Mouse (Mus musculus) neural tube, embryonic 15.5 days (tissue): Measurements from ENCODE around the gene Psmb10. TPM values are rescaled to one million over a fixed set of nuclear protein-coding genes. Genes with fewer than 3 reads are reported as not detected.

Experiments
- ATAC-seq: fragments of 200-750 bp; cut with Nextera tagmentation; 2 replicates; pipeline ENCODE4 v1.8.0; 2017; ENCODE audit warnings: mild to moderate bottlenecking, moderate TSS enrichment, moderate library complexity; ENCODE audit not compliant: low FRiP score
- H3K27ac ChIP-seq: fragments of 300-500 bp; sonication (generic); replicated peaks from 2 replicates; pipeline ENCODE4 v1.5.1; 2015; ENCODE audit warnings: mild to moderate bottlenecking, inconsistent platforms
- H3K27me3 ChIP-seq: fragments of 300-500 bp; sonication (generic); replicated peaks from 2 replicates; pipeline ENCODE4 v1.6.1; 2015; ENCODE audit warnings: inconsistent platforms
- H3K36me3 ChIP-seq: fragments of 300-500 bp; sonication (generic); 2 replicates; pipeline ENCODE4 v1.6.1; 2015; ENCODE audit warnings: inconsistent platforms
- H3K4me1 ChIP-seq: fragments of 300-500 bp; sonication (generic); 2 replicates; pipeline ENCODE4 v1.6.1; 2015; ENCODE audit warnings: inconsistent platforms
- H3K4me2 ChIP-seq: fragments of 300-500 bp; sonication (generic); 2 replicates; pipeline ENCODE4 v1.6.1; 2015; ENCODE audit warnings: inconsistent platforms, mild to moderate bottlenecking, moderate library complexity
- H3K4me3 ChIP-seq: fragments of 300-500 bp; sonication (generic); replicated peaks from 2 replicates; pipeline ENCODE4 v1.5.1; 2015; ENCODE audit warnings: mild to moderate bottlenecking, inconsistent platforms
- H3K9ac ChIP-seq: fragments of 300-500 bp; sonication (generic); replicated peaks from 2 replicates; pipeline ENCODE4 v1.6.1; 2015; ENCODE audit warnings: mild to moderate bottlenecking, inconsistent platforms
- H3K9me3 ChIP-seq: fragments of 300-500 bp; sonication (generic); replicated peaks from 2 replicates; pipeline ENCODE4 v1.6.1; 2016; ENCODE audit warnings: inconsistent platforms
- WGBS: fragments of 180-500 bp; shearing (Covaris S2); methylation state at CpG from one replicate; pipeline ENCODE4 v1.1.7; 2015; ENCODE audit warnings: mixed read lengths; 5-methylcytosine and 5-hydroxymethylcytosine counted together
- polyA plus RNA-seq: library from polyadenylated mRNA; unstranded; fragments of >200 nt; fragmentation: Nextera tagmentation; extraction: Ambion mirVana; gene quantifications from 2 replicates; pipeline ENCODE4 v1.2.1, GENCODE M21; 2015

Psmb10 gene
- polyA plus RNA-seq, 1 experiment from 2014 or later = 86.8 TPM

DNA sequence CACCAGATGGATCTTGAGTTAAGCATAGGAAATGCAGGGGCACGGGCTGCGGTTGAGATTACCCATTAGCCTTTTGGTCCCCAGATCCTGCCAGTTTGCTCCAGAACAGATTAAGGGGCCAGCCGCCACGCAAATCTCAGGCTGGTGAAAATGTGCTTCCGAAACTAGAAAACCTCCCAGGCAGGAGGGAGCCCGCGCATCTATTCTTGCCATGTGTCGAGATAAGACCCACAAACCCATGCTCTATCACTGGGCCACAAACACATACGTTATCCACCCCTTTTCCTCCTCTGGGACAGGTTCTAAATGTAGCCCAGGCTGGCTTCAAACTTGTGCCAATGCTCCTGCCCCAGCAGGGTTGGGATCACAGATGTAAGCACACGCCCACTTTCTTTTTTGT lies 23.3 kb upstream of the Psmb10 start:
- WGBS = 89% methylated on average over 10 of the region's 10 CpGs
- H3K4me3 ChIP-seq = no peak overlapping the region
- no peaks in the 10 kb centered on the region for H3K36me3 ChIP-seq
- no peaks in the 10 kb centered on the region for H3K9me3 ChIP-seq
- no peak overlapping the region for H3K9ac ChIP-seq
- ATAC-seq = no peak
- H3K27me3 ChIP-seq = peaks cover 22% of the 10 kb centered on the region
- H3K27ac ChIP-seq = no peak overlapping the region
- H3K4me1 ChIP-seq = peaks cover 20% of the 10 kb centered on the region
- H3K4me2 ChIP-seq = no peak overlapping the region

DNA sequence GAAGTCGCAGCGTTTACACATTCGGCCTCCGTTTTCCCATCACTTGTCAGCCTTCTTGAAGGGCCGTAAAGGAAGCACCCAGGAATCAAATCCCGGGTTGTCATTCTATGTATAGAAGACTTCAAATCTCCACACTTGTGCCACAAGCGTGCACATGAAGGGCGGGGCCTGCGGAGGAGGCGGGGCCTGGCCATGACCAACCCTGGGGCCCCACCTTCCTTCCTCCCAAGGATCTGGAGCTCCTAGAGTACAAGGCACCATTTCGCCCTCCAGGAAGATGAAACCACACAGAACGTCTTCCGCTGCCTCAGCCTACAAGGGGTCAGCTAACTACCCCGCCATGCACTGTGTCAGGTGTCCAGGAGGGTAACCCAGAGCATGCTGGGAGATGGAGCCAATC lies 22.9 kb upstream of the Psmb10 start:
- H3K9ac ChIP-seq = no peak overlapping the region
- 83% methylated on average over 14 of the region's 14 CpGs for WGBS
- H3K4me2 ChIP-seq = no peak overlapping the region
- no peak for ATAC-seq
- peaks cover 19% of the 10 kb centered on the region for H3K27me3 ChIP-seq
- H3K36me3 ChIP-seq = no peaks in the 10 kb centered on the region
- no peak overlapping the region for H3K4me3 ChIP-seq
- no peaks in the 10 kb centered on the region for H3K9me3 ChIP-seq
- H3K4me1 ChIP-seq = peaks cover 20% of the 10 kb centered on the region
- H3K27ac ChIP-seq = no peak overlapping the region

DNA sequence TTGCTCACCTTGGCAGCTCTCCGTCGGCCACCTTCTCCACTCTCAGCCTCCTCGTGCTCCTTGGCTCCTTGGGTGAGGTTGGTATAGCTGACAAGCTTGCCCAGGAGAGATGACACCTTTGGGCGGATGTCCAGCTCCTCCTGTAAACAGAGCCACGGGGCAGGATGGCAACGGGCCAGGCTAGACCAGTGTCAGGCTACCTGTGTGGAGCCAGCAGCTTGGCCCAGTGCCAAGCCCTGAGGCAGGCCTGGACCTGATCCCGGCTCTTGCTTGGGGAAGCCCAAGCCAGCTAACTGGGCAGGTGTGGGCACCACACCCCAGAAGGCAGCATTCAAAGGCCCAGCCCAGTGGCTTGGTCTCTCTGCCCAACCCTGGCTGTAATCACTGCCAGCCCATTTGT lies 21.1 kb upstream of the Psmb10 start:
- peaks cover 1% of the 10 kb centered on the region for H3K27me3 ChIP-seq
- no peak overlapping the region for H3K9ac ChIP-seq
- 0 out of 2 replicates have a peak, but pooled peaks cover 3% of the 10 kb centered on the region for H3K4me1 ChIP-seq
- no peak overlapping the region for H3K4me2 ChIP-seq
- no peak for ATAC-seq
- 85% methylated on average over 7 of the region's 7 CpGs for WGBS
- no peaks in the 10 kb centered on the region for H3K9me3 ChIP-seq
- H3K27ac ChIP-seq = no peak overlapping the region
- no peak overlapping the region for H3K4me3 ChIP-seq
- no peaks in the 10 kb centered on the region for H3K36me3 ChIP-seq

DNA sequence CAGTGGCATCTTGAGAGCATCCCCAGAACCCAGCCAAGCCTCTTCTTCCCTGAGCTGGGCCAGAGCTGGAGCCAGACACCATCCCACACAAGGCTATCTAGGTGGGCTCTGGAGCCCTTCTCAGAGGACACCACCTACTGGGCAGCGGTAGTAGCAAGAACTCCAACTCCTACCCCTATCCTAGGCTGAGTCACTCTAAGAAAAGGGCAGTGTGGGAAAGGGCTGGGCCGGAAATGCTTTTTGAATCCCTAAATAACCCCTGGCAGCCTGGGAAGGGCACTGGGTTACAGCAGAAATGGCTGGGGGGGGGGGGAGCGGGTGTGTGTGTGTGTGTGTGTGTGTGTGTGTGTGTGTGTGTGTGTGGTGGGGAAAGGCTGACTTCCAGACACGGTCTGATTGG lies 19.6 kb upstream of the Psmb10 start:
- Histone ChIP-seq H3K27me3 (no peaks in the 10 kb centered on the region), H3K4me3 (no peak overlapping the region), H3K27ac (no peak overlapping the region), H3K9ac (no peak overlapping the region), H3K4me1 (0 out of 2 replicates have a peak, but pooled peaks cover 3% of the 10 kb centered on the region), H3K9me3 (no peaks in the 10 kb centered on the region), H3K36me3 (no peaks in the 10 kb centered on the region), H3K4me2 (no peak overlapping the region)
- ATAC-seq = no peak
- WGBS = 78% methylated on average over 3 of the region's 4 CpGs

DNA sequence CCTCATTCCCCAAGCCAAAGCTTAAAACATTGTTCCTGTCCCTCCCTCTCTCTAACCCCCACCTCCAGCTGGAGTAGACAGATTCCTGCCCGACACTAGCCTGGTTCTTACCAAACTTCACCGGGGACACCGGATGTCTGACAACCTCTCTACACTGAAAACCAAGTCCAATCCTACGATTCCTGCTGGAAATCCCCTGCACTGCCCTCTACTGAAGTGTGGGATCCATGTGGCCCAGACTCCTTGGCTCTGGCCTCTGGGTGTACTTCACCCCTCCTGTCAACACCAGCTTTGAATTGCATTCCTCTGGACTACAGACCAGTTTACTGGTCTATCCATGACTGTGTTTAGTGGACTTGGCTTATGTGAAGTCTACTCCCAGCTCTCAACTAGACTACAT lies 18.3 kb upstream of the Psmb10 start:
- H3K36me3 ChIP-seq = no peaks in the 10 kb centered on the region
- no peak overlapping the region for H3K27ac ChIP-seq
- ATAC-seq = no peak
- 0 out of 2 replicates have a peak, but pooled peaks cover 4% of the 10 kb centered on the region for H3K4me1 ChIP-seq
- no peak overlapping the region for H3K4me3 ChIP-seq
- no peak overlapping the region for H3K4me2 ChIP-seq
- H3K9me3 ChIP-seq = no peaks in the 10 kb centered on the region
- H3K9ac ChIP-seq = no peak overlapping the region
- 92% methylated on average over 4 of the region's 4 CpGs for WGBS
- no peaks in the 10 kb centered on the region for H3K27me3 ChIP-seq

DNA sequence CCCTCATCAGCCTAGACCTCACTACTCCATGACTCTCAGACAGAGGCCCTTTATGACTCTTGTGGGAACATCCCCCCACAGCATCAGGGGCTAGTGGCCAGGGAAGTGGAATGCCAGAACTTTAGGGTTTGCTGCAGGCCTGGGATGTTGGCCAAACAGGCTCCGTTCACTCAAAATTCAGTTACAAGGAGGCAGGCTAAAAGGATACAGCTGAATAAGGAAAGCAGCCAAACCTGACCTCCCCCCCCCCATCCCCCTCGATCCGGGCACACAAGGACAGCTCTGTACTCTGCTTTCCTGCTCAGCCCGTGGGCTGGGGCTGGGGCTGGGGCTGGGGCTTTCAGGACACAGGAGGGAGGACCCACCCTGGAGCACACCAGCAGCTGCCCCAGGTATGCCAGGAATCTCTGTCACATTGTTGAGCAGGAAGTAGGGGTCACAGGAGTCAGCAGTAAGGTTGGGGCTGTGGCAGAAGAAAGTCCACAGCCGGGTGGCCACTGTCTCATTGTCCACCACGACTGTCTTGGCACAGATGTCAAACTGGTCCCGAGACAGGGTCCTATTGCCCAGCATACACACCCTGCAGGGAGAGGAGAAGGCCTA lies 12.9 kb upstream of the Psmb10 start:
- Histone ChIP-seq H3K27me3 (no peaks in the 10 kb centered on the region), H3K9ac (no peak overlapping the region), H3K4me2 (no peak overlapping the region), H3K36me3 (no peaks in the 10 kb centered on the region), H3K9me3 (no peaks in the 10 kb centered on the region), H3K4me3 (no peak overlapping the region), H3K27ac (peak overlapping the region; percentile 80), H3K4me1 (peaks cover 14% of the 10 kb centered on the region)
- peak; percentile 84 for ATAC-seq
- 68% methylated on average over 7 of the region's 7 CpGs for WGBS

DNA sequence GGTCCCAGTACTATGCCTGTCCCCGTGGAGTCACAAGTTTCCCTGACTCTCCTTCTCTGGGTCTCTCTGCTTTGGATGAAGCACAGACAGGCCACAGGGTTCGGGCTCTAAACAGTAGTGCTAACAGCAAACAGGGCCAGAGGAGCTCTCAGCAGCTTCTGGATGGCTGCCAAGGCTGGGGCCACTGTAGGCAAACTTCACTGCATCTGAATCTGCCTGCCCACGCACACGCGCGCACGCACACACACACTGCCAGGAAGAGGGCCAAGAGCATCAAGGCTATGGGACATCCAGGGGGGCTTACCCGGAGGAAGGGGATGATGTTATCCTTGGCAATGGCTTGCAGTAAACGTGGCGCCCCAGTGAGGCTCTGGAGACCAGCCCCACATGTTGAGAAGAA lies 11.1 kb upstream of the Psmb10 start:
- Histone ChIP-seq H3K27ac (peak overlapping the region; percentile 52), H3K4me3 (no peak overlapping the region), H3K27me3 (no peaks in the 10 kb centered on the region), H3K9me3 (no peaks in the 10 kb centered on the region), H3K36me3 (no peaks in the 10 kb centered on the region), H3K4me2 (no peak overlapping the region), H3K4me1 (peaks cover 14% of the 10 kb centered on the region), H3K9ac (no peak overlapping the region)
- ATAC-seq = peak; percentile 31; the same call in 1 of the 2 replicates
- 66% methylated on average over 10 of the region's 10 CpGs for WGBS

DNA sequence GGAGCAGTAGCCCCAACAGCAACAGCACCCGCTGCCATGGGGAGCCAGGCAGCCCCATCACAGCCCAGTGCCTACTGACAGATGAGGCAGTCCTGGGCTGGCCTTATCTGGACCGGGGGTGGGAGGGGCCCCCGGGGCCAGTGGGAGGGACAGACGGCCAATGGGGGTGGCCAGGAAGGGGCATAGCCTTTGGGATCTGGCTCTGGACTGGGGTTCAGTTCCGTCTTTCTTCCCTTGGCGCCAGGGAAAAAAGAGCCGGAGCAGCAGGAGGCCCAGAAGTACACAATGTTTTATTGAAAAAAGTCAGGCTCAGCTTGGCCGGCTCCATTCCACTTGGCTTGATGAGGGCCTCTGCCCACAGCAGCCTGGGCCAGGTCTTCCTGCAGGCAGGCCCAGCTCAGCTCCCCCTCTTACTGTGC lies 5.1 kb upstream of the Psmb10 start, which contains the start of gene Lcat:
Gene Lcat, minus strand, starts transcription at position 62 of the 419 bp plus-strand sequence.
- Histone ChIP-seq H3K36me3 (no peaks in the 10 kb centered on the region), H3K4me2 (no peak within 1 kb of the TSS), H3K9me3 (no peaks in the 10 kb centered on the region), H3K27me3 (no peaks in the 10 kb centered on the region), H3K27ac (0 out of 2 replicates have a peak within 1 kb of the TSS, but pooled peaks have one; percentile 23), H3K9ac (no peak within 1 kb of the TSS), H3K4me1 (peaks cover 4% of the 10 kb centered on the region; the same call in 1 of the 2 replicates), H3K4me3 (no peak within 1 kb of the TSS)
- ATAC-seq = peak; percentile 64; the same call in 1 of the 2 replicates
- WGBS = 67% methylated on average over 7 of the region's 8 CpGs

DNA sequence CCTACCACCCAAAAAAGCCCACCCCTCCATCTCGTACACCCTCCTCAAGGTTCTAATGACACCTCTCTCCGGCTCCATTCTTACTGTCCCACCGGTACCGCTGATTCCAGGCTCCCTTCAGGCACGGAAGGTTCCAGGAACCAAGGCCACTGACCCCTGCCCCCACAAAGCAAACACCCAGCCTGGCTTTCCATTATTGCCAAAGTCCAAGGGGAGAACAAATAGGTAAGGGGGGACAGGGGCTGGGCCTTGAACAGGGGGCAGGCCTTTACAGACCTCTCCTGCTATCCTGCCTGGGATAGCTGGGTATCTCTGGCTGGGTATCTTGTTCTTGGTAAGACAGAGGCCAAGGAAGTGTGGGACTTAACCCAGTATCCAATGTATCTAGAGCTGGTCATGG lies 4.3 kb upstream of the Psmb10 start:
- Histone ChIP-seq H3K36me3 (no peaks in the 10 kb centered on the region), H3K4me1 (peaks cover 11% of the 10 kb centered on the region; the same call in 1 of the 2 replicates), H3K4me3 (no peak overlapping the region), H3K27ac (no peak overlapping the region), H3K4me2 (no peak overlapping the region), H3K27me3 (no peaks in the 10 kb centered on the region), H3K9me3 (no peaks in the 10 kb centered on the region), H3K9ac (no peak overlapping the region)
- no peak for ATAC-seq
- WGBS = 91% methylated on average over 5 of the region's 5 CpGs

DNA sequence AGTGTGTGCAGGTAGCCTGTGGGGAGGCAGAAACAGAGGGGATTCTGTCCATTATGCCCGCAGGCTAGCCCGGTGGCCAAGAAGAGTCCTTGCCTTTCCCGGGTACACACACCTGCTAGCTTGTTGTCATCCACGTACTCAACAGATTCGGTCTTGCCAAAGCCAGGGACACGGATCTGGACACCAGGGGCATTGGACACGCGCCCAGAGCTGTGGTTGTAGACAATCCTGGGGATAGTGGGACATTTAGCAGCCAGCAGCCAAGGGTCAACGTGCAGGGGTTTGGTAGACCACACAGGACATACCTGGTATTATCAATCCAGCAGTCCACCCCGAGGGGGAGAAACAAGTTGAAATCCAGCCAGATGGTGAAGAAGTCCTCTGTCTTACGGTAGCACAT lies 3.8 kb upstream of the Psmb10 start:
- WGBS = 91% methylated on average over 11 of the region's 11 CpGs
- no peaks in the 10 kb centered on the region for H3K36me3 ChIP-seq
- H3K9me3 ChIP-seq = no peaks in the 10 kb centered on the region
- peaks cover 11% of the 10 kb centered on the region; the same call in 1 of the 2 replicates for H3K4me1 ChIP-seq
- ATAC-seq = no peak
- no peak overlapping the region for H3K4me3 ChIP-seq
- H3K27ac ChIP-seq = no peak overlapping the region
- no peaks in the 10 kb centered on the region for H3K27me3 ChIP-seq
- H3K4me2 ChIP-seq = no peak overlapping the region
- H3K9ac ChIP-seq = no peak overlapping the region

DNA sequence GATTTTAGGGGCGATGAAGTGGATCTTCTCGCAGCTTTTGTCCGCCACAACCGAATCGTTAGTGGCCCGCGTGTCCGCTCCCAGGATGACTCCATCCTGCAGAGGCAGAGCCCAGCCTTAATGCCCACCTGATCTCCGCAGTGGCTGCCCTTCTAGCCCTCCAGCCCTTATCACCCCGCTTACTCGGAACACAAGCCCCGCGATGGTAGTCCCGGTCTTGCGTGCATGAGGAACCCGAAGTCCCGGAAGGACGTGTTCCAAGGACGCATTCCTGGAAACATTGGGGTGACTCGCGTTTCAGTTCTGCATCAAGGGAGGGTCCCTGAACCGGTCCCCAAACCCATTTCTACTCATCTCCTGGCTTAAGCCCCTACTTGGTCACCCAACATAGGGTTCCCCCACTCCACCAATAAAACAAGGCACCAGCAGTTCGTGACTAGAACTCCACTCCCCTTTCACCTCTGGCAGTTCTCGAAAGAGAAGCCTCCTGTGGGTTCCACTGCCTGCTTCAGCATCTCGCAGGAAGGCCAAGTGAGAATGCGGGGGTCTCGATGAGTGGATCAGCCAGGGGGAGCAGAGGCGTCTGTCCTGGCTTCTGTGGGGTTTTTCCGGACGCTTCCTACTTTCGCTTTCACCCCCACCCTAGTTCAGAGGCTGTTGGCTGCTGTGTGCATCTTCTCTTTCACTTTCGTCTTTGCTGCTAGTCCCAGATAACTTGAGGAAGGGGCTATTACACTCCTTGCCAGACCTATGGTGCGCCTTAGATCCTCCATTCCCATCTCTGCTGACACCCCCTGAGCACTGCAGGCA lies 543 bp downstream of the Psmb10 start:
- H3K9ac ChIP-seq = peak overlapping the region; percentile 82
- 0 out of 2 replicates have a peak, but pooled peaks cover under 1% of the 10 kb centered on the region for H3K36me3 ChIP-seq
- 1% methylated on average over 33 of the region's 33 CpGs for WGBS
- peak; percentile 63 for ATAC-seq
- H3K27ac ChIP-seq = peak overlapping the region; percentile 94
- H3K4me3 ChIP-seq = peak overlapping the region; percentile 77
- H3K27me3 ChIP-seq = no peaks in the 10 kb centered on the region
- H3K4me1 ChIP-seq = peaks cover 26% of the 10 kb centered on the region
- H3K9me3 ChIP-seq = no peaks in the 10 kb centered on the region
- peak overlapping the region; percentile 94 for H3K4me2 ChIP-seq
